Mouse (Mus musculus) neural tube, embryonic 15.5 days (tissue): ENCODE data around the gene Pkmyt1. TPM values are rescaled to one million over a fixed set of nuclear protein-coding genes. Genes with fewer than 3 reads are reported as not detected.
A peak's percentile ranks its signal among the peaks of the same experiment; 100 is the strongest.

Source experiments
- ATAC-seq: fragments of 200-750 bp; cut with Nextera tagmentation; 2 replicates; pipeline ENCODE4 v1.8.0; 2017; ENCODE audit warnings: mild to moderate bottlenecking, moderate TSS enrichment, moderate library complexity; ENCODE audit not compliant: low FRiP score
- H3K27ac ChIP-seq: fragments of 300-500 bp; sonication (generic); replicated peaks from 2 replicates; pipeline ENCODE4 v1.5.1; 2015; ENCODE audit warnings: mild to moderate bottlenecking, inconsistent platforms
- H3K27me3 ChIP-seq: fragments of 300-500 bp; sonication (generic); replicated peaks from 2 replicates; pipeline ENCODE4 v1.6.1; 2015; ENCODE audit warnings: inconsistent platforms
- H3K36me3 ChIP-seq: fragments of 300-500 bp; sonication (generic); 2 replicates; pipeline ENCODE4 v1.6.1; 2015; ENCODE audit warnings: inconsistent platforms
- H3K4me1 ChIP-seq: fragments of 300-500 bp; sonication (generic); 2 replicates; pipeline ENCODE4 v1.6.1; 2015; ENCODE audit warnings: inconsistent platforms
- H3K4me2 ChIP-seq: fragments of 300-500 bp; sonication (generic); 2 replicates; pipeline ENCODE4 v1.6.1; 2015; ENCODE audit warnings: inconsistent platforms, mild to moderate bottlenecking, moderate library complexity
- H3K4me3 ChIP-seq: fragments of 300-500 bp; sonication (generic); replicated peaks from 2 replicates; pipeline ENCODE4 v1.5.1; 2015; ENCODE audit warnings: mild to moderate bottlenecking, inconsistent platforms
- H3K9ac ChIP-seq: fragments of 300-500 bp; sonication (generic); replicated peaks from 2 replicates; pipeline ENCODE4 v1.6.1; 2015; ENCODE audit warnings: mild to moderate bottlenecking, inconsistent platforms
- H3K9me3 ChIP-seq: fragments of 300-500 bp; sonication (generic); replicated peaks from 2 replicates; pipeline ENCODE4 v1.6.1; 2016; ENCODE audit warnings: inconsistent platforms
- WGBS: fragments of 180-500 bp; shearing (Covaris S2); methylation state at CpG from one replicate; pipeline ENCODE4 v1.1.7; 2015; ENCODE audit warnings: mixed read lengths; 5-methylcytosine and 5-hydroxymethylcytosine counted together
- polyA plus RNA-seq: library from polyadenylated mRNA; unstranded; fragments of >200 nt; fragmentation: Nextera tagmentation; extraction: Ambion mirVana; gene quantifications from 2 replicates; pipeline ENCODE4 v1.2.1, GENCODE M21; 2015

The Pkmyt1 gene
- polyA plus RNA-seq, 1 experiment from 2014 or later, result 17.5 TPM

DNA sequence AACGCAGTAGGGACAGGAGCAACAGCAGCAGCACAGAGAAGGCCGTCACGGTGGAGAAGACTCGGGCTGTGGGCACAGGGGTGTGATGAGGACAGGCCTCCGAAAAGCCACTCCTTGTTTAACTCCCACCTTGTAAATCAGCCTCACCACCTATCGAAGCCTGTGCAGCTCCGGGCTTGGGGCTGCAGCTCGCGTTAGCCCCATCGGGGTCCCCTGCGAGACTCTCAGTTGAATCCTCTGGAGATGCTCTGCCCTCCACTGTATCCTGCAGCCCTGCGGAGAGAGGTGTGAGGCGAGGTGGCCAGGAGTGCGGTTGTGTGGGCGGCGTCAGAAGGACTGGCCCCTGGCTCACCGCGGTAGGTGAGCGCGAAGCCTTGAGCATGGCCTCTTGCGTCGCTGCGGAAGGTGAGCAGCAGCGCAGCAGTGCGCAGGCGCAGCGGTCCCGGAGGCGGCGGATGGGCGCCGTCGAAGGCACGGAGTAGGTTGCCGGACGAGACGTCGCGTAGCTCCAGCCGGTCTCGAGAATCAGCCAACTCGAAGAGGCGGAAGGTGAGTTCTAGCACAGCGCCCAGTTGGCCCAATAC, 16.2 kb downstream of the Pkmyt1 start:
- Histone ChIP-seq H3K9ac (no peak overlapping the region), H3K4me2 (peak overlapping the region; percentile 50), H3K27me3 (peaks cover 63% of the 10 kb centered on the region), H3K27ac (no peak overlapping the region), H3K36me3 (peaks cover 5% of the 10 kb centered on the region), H3K9me3 (no peaks in the 10 kb centered on the region), H3K4me3 (peak overlapping the region; percentile 29), H3K4me1 (peaks cover 59% of the 10 kb centered on the region)
- ATAC-seq, result no peak
- 5% methylated on average over 44 of the region's 44 CpGs for WGBS

DNA sequence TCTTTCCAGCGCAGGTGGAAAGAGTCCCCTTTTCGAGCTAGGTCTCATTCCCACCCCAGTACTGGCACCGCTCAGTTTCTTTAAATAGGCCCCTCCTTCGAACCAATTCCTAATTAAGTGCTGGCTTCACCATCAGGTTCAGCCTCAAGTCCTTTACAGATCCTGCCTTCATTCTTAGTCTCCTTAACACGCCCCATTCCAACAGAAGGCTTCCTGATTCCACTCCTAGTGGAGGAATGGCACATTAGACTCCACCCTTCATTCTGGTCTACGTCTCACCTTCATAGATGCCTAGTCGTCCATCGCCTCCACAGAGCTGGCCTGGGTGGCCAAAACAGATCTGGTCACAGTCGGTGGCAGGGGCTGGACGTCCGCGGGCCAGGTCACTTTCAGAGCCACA, 16.8 kb downstream of the Pkmyt1 start:
- Histone ChIP-seq H3K4me3 (peak overlapping the region; percentile 29; the same call in 1 of the 2 replicates), H3K4me2 (peak overlapping the region; percentile 50; the same call in 1 of the 2 replicates), H3K36me3 (no peaks in the 10 kb centered on the region), H3K27ac (no peak overlapping the region), H3K9ac (no peak overlapping the region), H3K27me3 (peaks cover 68% of the 10 kb centered on the region), H3K4me1 (peaks cover 53% of the 10 kb centered on the region), H3K9me3 (no peaks in the 10 kb centered on the region)
- 73% methylated on average over 12 of the region's 12 CpGs for WGBS
- ATAC-seq, result no peak

DNA sequence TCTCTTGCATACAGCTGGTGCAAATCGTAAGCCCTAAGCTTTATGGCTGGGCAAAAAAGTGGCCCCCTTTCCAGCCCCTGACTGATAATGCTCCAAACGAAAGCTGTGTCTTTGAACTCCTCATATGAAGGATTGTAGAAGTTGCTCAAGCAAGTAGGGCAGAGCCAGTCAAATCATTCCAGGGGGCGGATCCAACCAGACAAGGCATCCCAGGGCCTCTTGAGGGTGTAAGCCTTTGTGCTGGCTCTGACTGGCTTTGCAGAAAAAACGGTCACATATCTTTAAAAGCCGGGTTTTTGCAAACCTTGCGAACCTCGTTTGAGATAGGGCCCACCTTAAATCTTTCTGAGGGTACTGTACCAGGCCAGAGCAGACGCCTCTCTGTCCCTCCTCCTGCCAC, 17.9 kb downstream of the Pkmyt1 start:
- Histone ChIP-seq H3K27me3 (peaks cover 70% of the 10 kb centered on the region), H3K4me1 (peaks cover 42% of the 10 kb centered on the region), H3K27ac (no peak overlapping the region), H3K4me3 (no peak overlapping the region), H3K36me3 (no peaks in the 10 kb centered on the region), H3K9ac (no peak overlapping the region), H3K9me3 (no peaks in the 10 kb centered on the region), H3K4me2 (no peak overlapping the region)
- no peak for ATAC-seq
- WGBS, result 13% methylated on average over 8 of the region's 8 CpGs

DNA sequence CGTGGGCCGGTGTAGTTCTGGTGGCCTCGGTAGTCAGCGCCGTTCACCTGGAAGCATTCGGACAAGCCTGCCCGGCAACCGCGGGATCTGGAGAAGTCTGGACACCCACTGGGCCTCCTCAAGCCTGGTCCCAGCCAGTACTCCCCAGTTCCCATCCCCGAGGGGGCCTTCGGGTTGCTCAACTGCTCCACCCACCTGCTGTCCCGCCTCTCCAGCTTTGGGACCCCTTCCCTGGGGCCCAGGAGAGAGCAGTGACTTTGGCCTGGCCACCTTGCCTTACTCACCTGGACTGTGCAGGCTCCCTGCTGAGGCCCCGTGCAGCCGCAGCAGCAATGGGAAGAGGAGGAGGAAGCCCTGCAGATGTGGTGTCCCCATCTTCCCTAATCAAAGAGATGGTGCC, 18.5 kb downstream of the Pkmyt1 start:
- no peak for ATAC-seq
- Histone ChIP-seq H3K27ac (no peak overlapping the region), H3K4me2 (peak overlapping the region; percentile 78), H3K4me3 (peak overlapping the region; percentile 41; the same call in 1 of the 2 replicates), H3K27me3 (peaks cover 70% of the 10 kb centered on the region), H3K4me1 (peaks cover 36% of the 10 kb centered on the region), H3K9me3 (no peaks in the 10 kb centered on the region), H3K36me3 (no peaks in the 10 kb centered on the region), H3K9ac (no peak overlapping the region)
- 4% methylated on average over 14 of the region's 14 CpGs for WGBS

DNA sequence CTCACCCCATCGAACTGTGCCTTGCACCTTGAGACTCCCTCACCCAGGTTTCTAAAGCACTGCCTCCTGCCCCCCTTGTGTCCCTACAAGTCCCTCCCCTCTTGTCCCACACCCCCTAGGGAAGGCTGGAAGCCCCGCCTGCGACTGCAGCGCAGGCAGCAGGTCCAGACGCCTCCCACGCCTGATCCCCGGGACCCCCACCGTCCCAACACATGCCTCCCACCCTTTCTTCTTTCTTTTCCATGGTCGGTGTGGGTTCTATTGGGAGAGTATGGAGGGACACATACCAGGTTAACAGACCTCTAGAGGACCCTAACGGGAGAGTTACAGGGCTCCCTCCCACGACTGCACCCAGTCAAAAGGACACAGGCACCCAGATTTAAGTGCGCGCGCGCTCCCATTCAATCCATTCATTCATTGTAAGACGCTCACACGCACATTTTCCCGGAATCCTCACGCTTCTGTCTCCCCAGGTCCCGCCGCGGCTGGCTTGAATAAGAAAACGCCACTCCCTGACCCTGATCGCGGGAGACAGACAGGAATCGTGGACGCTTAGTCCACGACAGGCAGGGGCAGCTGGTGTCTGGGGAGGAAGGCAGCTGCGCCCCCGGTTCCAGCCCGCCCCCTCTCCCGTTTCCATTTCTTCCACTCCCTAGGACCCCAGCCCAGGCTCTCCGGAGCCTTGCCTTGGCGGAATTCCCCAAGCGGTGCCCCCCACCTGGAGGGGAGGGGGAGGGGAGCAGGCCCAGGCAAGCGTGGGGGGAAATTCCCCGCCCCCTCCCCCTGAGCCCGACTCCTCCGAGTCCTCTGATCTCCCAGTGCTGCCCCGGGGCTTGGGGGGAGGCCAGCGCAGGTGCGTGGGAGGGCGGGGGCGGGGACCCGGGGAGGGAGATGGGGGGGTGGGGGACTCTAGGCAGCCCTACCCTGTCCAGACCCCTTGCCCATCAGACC, 19.4 kb downstream of the Pkmyt1 start, which contains the start of gene Kremen2:
Kremen2 (minus strand) TSS at position 533 of the 951 bp plus-strand sequence.
- Histone ChIP-seq H3K36me3 (no peaks in the 10 kb centered on the region), H3K27ac (no peak within 1 kb of the TSS), H3K27me3 (peaks cover 69% of the 10 kb centered on the region), H3K9me3 (no peaks in the 10 kb centered on the region), H3K4me1 (peaks cover 34% of the 10 kb centered on the region), H3K9ac (peak within 1 kb of the TSS; percentile 61), H3K4me3 (peak within 1 kb of the TSS; percentile 41), H3K4me2 (peak within 1 kb of the TSS; percentile 78)
- no peak for ATAC-seq
- WGBS, result under 1% methylated on average over 42 of the region's 45 CpGs

DNA sequence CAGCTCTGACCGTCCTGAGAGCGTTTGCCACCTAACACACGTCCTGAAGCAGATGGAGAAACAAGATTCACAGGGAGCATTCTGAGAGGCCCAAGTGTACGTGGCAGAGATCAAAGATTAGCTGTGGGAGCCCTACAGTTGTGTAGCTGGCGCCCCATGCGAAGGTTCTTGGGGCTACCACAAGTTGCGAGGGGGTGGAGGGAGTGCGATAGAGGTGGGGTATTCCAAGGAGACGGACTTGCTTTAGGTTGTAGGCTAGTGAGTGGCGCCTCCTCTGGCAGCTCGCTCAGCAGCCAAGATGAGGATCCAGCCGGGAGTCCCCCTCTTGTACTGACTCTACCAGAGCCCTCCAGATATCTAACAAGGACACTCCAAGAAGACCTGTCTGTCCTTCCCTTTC, 20.2 kb downstream of the Pkmyt1 start:
- H3K27ac ChIP-seq, result no peak overlapping the region
- H3K36me3 ChIP-seq, result no peaks in the 10 kb centered on the region; the same call in 1 of the 2 replicates
- H3K27me3 ChIP-seq, result peaks cover 62% of the 10 kb centered on the region
- H3K9ac ChIP-seq, result no peak overlapping the region
- H3K9me3 ChIP-seq, result no peaks in the 10 kb centered on the region
- peaks cover 31% of the 10 kb centered on the region for H3K4me1 ChIP-seq
- H3K4me3 ChIP-seq, result peak overlapping the region; percentile 41; the same call in 1 of the 2 replicates
- 5% methylated on average over 12 of the region's 12 CpGs for WGBS
- H3K4me2 ChIP-seq, result peak overlapping the region; percentile 78
- no peak; the same call in 1 of the 2 replicates for ATAC-seq

DNA sequence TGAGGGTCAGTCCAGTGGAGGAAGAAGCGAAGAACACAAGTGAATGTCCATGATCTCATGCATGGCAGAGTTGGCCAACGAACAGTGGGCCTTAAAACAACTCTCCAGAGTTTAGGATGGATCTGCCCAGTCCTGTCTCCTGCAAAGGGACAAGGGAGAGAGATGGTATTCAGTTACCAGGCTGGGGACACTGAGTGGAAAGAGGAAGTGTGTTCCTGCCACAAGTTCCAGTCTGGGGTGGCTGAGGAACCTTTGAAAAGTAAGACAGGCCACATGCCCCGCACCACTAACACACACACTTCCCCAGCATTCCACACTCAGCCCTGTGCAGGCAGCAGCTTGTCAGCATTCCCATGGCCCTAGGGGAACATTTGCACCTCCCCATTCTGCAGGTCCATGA, 20.6 kb downstream of the Pkmyt1 start:
- 87% methylated on average over 3 of the region's 3 CpGs for WGBS
- Histone ChIP-seq H3K4me2 (no peak overlapping the region), H3K9me3 (no peaks in the 10 kb centered on the region), H3K4me3 (no peak overlapping the region), H3K4me1 (peaks cover 29% of the 10 kb centered on the region), H3K27me3 (peaks cover 58% of the 10 kb centered on the region), H3K9ac (no peak overlapping the region), H3K27ac (no peak overlapping the region), H3K36me3 (peaks cover 4% of the 10 kb centered on the region)
- no peak for ATAC-seq

DNA sequence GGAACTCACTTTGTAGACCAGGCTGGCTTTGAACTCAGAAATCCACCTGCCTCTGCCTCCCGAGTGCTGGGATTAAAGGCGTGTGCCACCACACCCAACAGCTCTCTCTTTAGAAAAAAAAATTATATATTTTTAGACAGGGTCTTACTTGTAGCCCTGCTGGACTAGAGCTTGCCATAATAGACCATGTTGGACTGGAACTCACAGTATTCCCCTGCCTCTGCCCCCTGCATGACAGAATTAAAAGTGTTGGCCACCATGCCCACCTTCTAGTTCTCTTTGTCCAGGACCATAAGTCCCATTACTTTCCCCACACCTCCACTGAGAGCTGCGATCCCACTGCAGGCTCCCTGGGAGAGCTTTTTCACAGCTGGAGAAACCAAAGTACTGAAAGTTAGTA, 21.3 kb downstream of the Pkmyt1 start:
- Histone ChIP-seq H3K27me3 (peaks cover 51% of the 10 kb centered on the region), H3K4me2 (no peak overlapping the region), H3K4me1 (peaks cover 22% of the 10 kb centered on the region), H3K9me3 (no peaks in the 10 kb centered on the region), H3K4me3 (no peak overlapping the region), H3K27ac (no peak overlapping the region), H3K9ac (no peak overlapping the region), H3K36me3 (peaks cover 11% of the 10 kb centered on the region)
- 86% methylated on average over 3 of the region's 3 CpGs for WGBS
- ATAC-seq, result no peak

DNA sequence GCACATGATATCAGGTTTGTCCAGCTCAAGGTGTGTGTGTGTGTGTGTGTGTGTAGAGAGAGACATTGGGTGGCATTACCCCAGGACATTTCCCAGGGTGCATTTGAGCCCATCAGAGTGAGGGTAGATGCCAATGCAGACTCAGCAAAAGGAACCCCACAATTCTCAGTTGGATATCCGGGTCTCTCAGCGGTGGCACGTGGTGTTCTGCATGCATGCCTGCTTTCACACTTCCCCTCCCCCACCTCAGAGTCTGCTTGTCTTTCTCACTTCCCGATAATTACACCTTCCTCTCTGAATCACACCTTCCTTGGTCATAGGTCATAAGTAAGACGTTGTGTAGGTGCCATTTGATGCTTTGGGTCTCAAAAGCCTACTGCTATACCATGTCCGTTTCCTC, 21.9 kb downstream of the Pkmyt1 start:
- ATAC-seq, result no peak
- 36% methylated on average over 6 of the region's 6 CpGs for WGBS
- H3K4me3 ChIP-seq, result no peak overlapping the region
- peaks cover 45% of the 10 kb centered on the region for H3K27me3 ChIP-seq
- no peak overlapping the region for H3K9ac ChIP-seq
- no peak overlapping the region for H3K4me2 ChIP-seq
- H3K27ac ChIP-seq, result no peak overlapping the region
- H3K9me3 ChIP-seq, result no peaks in the 10 kb centered on the region
- peaks cover 17% of the 10 kb centered on the region for H3K36me3 ChIP-seq
- peaks cover 19% of the 10 kb centered on the region for H3K4me1 ChIP-seq

DNA sequence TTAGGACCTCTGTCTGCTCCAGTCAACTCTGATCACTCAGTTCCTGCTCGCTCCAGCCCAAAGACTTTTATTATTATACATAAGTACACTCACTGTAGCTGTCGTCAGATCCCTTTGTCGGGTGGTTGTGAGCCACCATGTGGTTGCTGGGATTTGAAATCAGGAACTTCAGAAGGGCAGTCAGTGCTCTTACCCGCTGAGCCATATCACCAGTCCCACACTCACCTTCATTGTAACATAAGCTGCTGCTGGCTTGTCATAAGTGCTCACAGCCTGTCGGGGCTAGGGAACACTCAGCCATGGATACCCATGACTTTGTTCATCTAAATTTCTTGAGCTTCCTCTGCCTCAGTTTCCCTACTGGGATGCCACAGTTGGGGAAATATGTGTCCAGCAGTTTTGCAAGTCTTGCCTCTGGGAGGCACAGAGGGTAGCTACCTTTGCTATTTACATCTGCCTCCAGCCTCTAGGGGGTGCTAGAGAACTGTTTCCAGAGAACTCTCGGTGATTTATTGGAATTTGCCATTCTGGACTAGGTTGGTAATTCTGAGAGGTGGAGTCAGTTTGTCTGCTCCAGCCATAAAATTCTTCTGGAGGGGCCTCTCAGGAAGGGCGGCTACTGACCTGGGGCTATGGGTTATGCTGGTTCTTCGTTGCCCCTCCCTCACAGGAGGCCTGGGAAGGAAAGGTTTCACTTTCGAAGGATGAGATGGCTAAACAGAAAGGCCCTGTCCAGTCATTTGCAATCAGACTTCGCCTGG, 22.7 kb downstream of the Pkmyt1 start:
- ATAC-seq, result no peak
- Histone ChIP-seq H3K27me3 (peaks cover 37% of the 10 kb centered on the region), H3K4me2 (peak overlapping the region; percentile 37), H3K9me3 (no peaks in the 10 kb centered on the region), H3K36me3 (peaks cover 25% of the 10 kb centered on the region), H3K27ac (no peak overlapping the region), H3K4me3 (no peak overlapping the region), H3K9ac (no peak overlapping the region), H3K4me1 (peaks cover 19% of the 10 kb centered on the region)
- WGBS, result 42% methylated on average over 10 of the region's 10 CpGs

DNA sequence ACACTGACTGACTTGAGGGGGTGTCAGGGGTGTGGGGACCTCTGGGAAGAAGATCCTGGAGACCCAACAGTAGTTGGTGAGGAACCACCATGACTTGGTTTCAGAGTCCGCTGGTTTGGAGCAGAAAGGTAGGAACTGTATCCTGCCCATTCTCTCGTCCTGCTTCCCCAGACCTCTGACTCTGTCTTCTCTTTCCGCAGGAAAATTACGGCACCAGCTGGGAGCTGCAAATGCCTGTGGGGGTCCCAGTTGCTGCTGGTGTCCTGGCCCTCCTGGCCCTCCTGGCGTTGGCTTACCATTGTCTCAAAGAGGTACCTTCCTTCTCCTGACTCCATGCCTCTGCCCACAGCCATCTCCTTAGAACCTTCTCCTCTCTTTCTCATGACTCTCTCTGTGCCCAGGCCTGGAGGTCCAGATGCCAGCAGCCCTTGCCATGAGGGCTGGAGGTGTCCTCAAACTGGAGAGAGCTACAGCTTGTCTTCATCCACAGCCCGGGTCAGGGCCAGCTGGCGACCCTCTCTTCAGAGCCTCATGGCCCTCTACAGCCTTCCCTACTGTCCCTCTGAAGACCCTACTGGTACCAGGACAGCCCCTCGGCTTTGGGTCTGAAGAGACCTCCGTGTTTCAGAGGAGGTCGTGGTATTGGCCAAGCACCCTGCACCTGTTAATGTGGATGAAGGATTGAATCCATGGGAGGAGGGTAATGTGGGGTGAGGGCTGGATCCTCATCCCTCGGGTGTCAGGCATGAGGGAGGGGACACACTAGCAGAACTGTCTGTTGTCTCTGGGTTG, 23.5 kb downstream of the Pkmyt1 start:
- Histone ChIP-seq H3K4me3 (no peak overlapping the region), H3K27me3 (peaks cover 29% of the 10 kb centered on the region), H3K27ac (no peak overlapping the region), H3K4me2 (peak overlapping the region; percentile 37), H3K9me3 (no peaks in the 10 kb centered on the region), H3K9ac (no peak overlapping the region), H3K36me3 (peaks cover 33% of the 10 kb centered on the region), H3K4me1 (peaks cover 18% of the 10 kb centered on the region)
- 80% methylated on average over 11 of the region's 11 CpGs for WGBS
- ATAC-seq, result no peak
